In the genomic region with DNA sequence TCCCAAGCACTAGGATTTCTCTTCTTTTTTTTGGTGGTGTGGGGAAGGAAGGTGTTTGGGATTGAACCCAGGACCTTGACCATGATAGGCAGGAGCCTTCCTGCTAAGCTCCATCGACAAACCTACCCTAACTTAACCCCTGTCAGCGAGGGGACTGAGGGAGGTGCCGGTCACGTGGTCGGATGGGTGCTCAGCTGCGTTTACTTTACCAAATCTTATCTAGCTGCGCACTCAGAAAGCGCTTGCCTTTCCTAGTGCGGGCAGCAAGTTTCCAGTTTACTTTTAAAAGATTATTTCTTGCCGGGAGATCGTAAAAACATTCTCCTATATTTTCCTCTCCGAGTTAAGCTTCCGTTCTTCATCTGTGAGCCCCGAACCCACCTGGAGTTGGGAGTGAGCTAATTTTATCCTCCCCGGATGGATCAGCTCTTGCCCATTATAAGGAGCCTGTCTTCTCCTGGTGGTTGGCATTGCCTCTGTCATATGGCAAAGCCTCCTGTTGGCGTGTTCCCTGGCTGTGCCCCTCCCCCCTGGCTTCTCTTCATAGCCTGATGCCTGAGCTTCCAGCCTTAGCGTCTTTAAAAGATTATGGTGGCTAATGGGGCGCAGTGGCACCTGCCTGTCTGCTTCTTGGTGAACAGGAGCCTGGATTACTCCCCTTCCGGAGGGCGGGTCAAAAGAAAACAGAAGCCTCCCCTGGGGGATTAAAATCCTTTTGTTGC, we compare ENCODE assay signal across 8 mouse cellular contexts. TPM values are rescaled to one million over a fixed set of nuclear protein-coding genes. Genes with fewer than 3 reads are reported as not detected.
DNase-seq lines count a peak whose midpoint lies in the region; TF ChIP-seq lines count a peak whose summit lies in the region.

No protein-coding gene starts in this region.

- peak overlapping the region; percentile 33 for H3K4me3 ChIP-seq in heart, adult 2 months

- no peaks in the 10 kb centered on the region for H3K27me3 ChIP-seq in heart, adult 2 months (ENCODE audit: control insufficient read depth, insufficient read depth, low read length)

- 12% methylated on average over 20 of the region's 20 CpGs for WGBS in heart, adult 2 months

- no peaks in the 10 kb centered on the region for H3K79me2 ChIP-seq in heart, adult 2 months (replicated peaks; ENCODE audit: control insufficient read depth, insufficient read depth, low read length)

- TF ChIP-seq EP300 in heart, adult 2 months (IDR thresholded peaks at IDR 0.05; ENCODE audit: insufficient read depth, low read depth, low read length): no peak

- TF ChIP-seq POLR2A in heart, adult 2 months (IDR thresholded peaks at IDR 0.05; ENCODE audit: insufficient read depth, low read depth, low read length): no peak

- DNase-seq in adrenal gland, postnatal 14 days: peak; percentile 66
- no peak for DNase-seq in adrenal gland, adult 18-20 months (ENCODE audit: low spot score in 2 of 2)
- peak; percentile 53 for DNase-seq in retina, adult 2 months (ENCODE audit: low read depth, low spot score)
- DNase-seq in retina, embryonic 14.5 days (ENCODE audit: low spot score): no peak
- DNase-seq in heart, adult 2 months: peak; percentile 56 to 67
- DNase-seq in layer of hippocampus, postnatal 36 days: peak; percentile 38 to 49
- peak; percentile 44 for DNase-seq in right cerebral cortex, postnatal 14 days
- no peak for DNase-seq in embryo, embryonic 10.5 days (ENCODE audit: low spot score)

- TF ChIP-seq CTCF in heart, adult 2 months (IDR thresholded peaks at IDR 0.05): peak; percentile 37

- H3K4me1 ChIP-seq in heart, adult 2 months (ENCODE audit: control insufficient read depth, insufficient read depth, low read length): peaks cover 10% of the 10 kb centered on the region

- 0 out of 2 replicates have a peak overlapping the region, but pooled peaks have one; percentile 3 for H3K9ac ChIP-seq in heart, adult 2 months (ENCODE audit: low read depth, low read length)

- peak overlapping the region; percentile 52 for H3K27ac ChIP-seq in heart, adult 2 months

- no peaks in the 10 kb centered on the region for H3K36me3 ChIP-seq in heart, adult 2 months (ENCODE audit: control insufficient read depth, insufficient read depth, low read length)

- intact Hi-C loops in heart, adult 2 months (cut with DNase I): no loop called here

RNA-seq across cellular contexts. Expression of gene Furin, which starts 17.7 kb away (rescaled TPM):
- 138 and 140 TPM in 2 replicates for total RNA-seq in adrenal gland, postnatal 14 days (2021)
- 100 to 1,000 TPM; 143 to 158 TPM for total RNA-seq in adrenal gland, adult 18-20 months (2021)
- total RNA-seq in heart, adult 2 months (2021): 100 to 1,000 TPM; 108 to 129 TPM
- 64.9 and 79.4 TPM in 2 replicates for polyA plus RNA-seq in heart, adult 2 months (2012; rRNA removed)
- total RNA-seq in layer of hippocampus, postnatal 36 days (2021): 10 to 100 TPM; 39.7 to 45.4 TPM

RNA-seq across cellular contexts. Expression of gene Fes, which starts 35.2 kb away (rescaled TPM):
- 12.8 and 13.0 TPM in 2 replicates for total RNA-seq in adrenal gland, postnatal 14 days (2021)
- total RNA-seq in adrenal gland, adult 18-20 months (2021): 10 to 100 TPM in 1 of 2 experiments, 1 to 10 TPM in 1; 8.4 to 13.0 TPM
- total RNA-seq in heart, adult 2 months (2021): 1 to 10 TPM; 8.9 to 9.8 TPM
- polyA plus RNA-seq in heart, adult 2 months (2012; rRNA removed): 15.4 and 17.3 TPM in 2 replicates
- 1 to 10 TPM; 5.5 to 7.8 TPM for total RNA-seq in layer of hippocampus, postnatal 36 days (2021)

RNA-seq across cellular contexts. Expression of gene Man2a2, which starts 51.7 kb away (rescaled TPM):
- 61.4 and 82.8 TPM in 2 replicates for total RNA-seq in adrenal gland, postnatal 14 days (2021)
- 10 to 100 TPM; 76.6 to 88.8 TPM for total RNA-seq in adrenal gland, adult 18-20 months (2021)
- total RNA-seq in heart, adult 2 months (2021): 10 to 100 TPM; 55.7 to 58.7 TPM
- 75.8 and 82.4 TPM in 2 replicates for polyA plus RNA-seq in heart, adult 2 months (2012; rRNA removed)
- 100 to 1,000 TPM; 144 to 156 TPM for total RNA-seq in layer of hippocampus, postnatal 36 days (2021)

Comparison
In these comparisons a context has a peak if more than half of its experiments do, and no peak if none do; other contexts are left out.
1. DNase-seq: peak in adrenal gland, postnatal 14 days (single experiment), retina, adult 2 months (single experiment), heart, adult 2 months (2 of 2), layer of hippocampus, postnatal 36 days (2 of 2) and right cerebral cortex, postnatal 14 days (single experiment); none in adrenal gland, adult 18-20 months (0 of 2), retina, embryonic 14.5 days (single experiment) and embryo, embryonic 10.5 days (single experiment).